Mouse (Mus musculus): ENCODE results near the gene Nolc1. TPM values are rescaled to one million over a fixed set of nuclear protein-coding genes. Genes with fewer than 3 reads are reported as not detected.

Nolc1 gene
- polyA plus RNA-seq (2015; fragmentation: Nextera tagmentation; extraction: Ambion mirVana), result 87.8 and 94.8 TPM in 2 replicates

DNA sequence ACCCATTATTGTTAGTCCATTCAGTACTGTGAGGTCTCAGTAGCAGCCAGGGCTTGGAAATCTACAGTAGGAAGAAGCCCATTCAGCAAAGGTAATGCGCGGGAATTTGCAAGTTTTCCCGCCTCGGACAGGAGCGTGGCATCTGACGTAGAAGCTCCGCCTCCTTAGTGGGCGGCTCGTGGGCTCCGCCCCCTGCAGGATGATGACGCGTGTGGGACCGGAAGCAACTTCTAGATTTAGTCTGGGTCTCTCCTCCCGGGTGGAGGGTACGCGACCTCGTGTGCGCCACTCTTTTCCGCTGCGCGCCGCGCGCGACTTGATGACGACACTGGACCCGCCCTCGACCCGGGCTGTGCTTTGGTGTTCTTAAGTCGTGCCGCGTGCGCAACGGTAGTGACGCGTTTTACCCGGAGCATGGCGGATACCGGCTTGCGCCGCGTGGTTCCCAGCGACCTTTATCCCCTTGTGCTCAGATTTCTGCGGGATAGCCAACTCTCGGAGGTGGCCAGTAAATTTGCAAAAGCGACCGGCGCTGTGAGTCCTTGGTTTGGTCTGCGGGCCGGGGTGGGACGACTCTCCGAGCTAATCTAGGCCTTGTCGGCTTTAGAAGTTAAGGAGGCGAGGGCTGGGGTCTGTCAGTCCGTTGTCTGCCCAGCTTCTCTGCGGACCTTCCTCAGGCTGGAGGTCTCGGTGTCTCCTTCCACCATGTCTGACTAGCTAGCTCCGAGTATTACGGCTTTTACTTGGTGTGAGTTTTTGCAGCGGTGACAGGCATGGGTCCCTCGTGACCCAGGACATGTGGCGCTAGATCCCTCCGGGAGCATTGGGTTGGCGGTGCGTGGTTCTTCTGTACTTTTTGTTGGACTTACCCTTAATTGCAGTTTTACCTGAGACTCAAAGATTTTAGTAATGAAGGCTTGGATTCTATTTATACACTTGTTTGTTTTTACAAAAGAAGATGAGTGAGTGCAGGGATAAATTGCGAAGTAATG, at the start of gene Nolc1:
TSS of gene Nolc1 (plus strand) at position 248 of the 992 bp plus-strand sequence.
- ATAC-seq, result peak; percentile 97
- Histone ChIP-seq H3K27ac (peak within 1 kb of the TSS; percentile 46), H3K9me3 (replicated peaks) (no peaks in the 10 kb centered on the region), H3K4me1 (peaks cover 27% of the 10 kb centered on the region), H3K27me3 (no peaks in the 10 kb centered on the region), H3K4me2 (peak within 1 kb of the TSS; percentile 81), H3K4me3 (peak within 1 kb of the TSS; percentile 90), H3K9ac (peak within 1 kb of the TSS; percentile 80), H3K36me3 (ENCODE audit: poor library complexity, severe bottlenecking) (peaks cover 59% of the 10 kb centered on the region)
- WGBS, result under 1% methylated on average over 66 of the region's 66 CpGs

DNA sequence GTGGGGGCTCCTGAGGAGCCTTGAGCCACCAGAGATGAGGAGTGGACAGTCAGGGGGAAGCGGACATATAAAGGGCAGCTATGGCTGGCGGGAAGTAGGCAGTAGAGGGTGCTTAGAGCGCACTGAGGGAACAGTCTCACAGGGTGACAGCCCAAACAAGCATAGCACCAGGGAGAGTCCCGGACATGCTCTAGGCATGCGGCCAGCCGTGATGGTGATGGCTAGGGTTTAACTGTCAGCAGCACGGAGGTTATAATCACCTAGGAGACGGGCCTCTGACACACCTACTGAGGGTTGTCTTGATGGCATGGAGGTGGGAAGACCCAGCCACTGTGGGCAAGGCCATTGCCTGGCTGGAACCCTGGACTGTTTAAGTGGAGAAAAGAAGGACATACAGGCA, 49.1 kb upstream of the Nolc1 start:
- no peaks in the 10 kb centered on the region for H3K27me3 ChIP-seq
- H3K4me3 ChIP-seq, result no peak overlapping the region
- 0 out of 2 replicates have a peak, but pooled peaks cover 4% of the 10 kb centered on the region for H3K9me3 ChIP-seq (replicated peaks)
- peaks cover 22% of the 10 kb centered on the region for H3K36me3 ChIP-seq (ENCODE audit: poor library complexity, severe bottlenecking)
- WGBS, result 75% methylated on average over 8 of the region's 8 CpGs
- no peak overlapping the region for H3K27ac ChIP-seq
- no peak for ATAC-seq
- H3K4me1 ChIP-seq, result no peaks in the 10 kb centered on the region
- no peak overlapping the region for H3K4me2 ChIP-seq
- no peak overlapping the region for H3K9ac ChIP-seq

GRCm38 (mm10) chr19:46028747-46029320, 46.8 kb upstream of the Nolc1 start:
- 73% methylated on average over 11 of the region's 11 CpGs for WGBS
- 0 out of 2 replicates have a peak, but pooled peaks cover 4% of the 10 kb centered on the region for H3K9me3 ChIP-seq (replicated peaks)
- no peak overlapping the region for H3K9ac ChIP-seq
- no peaks in the 10 kb centered on the region for H3K27me3 ChIP-seq
- no peaks in the 10 kb centered on the region for H3K4me1 ChIP-seq
- no peak overlapping the region for H3K27ac ChIP-seq
- H3K4me3 ChIP-seq, result no peak overlapping the region
- H3K36me3 ChIP-seq (ENCODE audit: poor library complexity, severe bottlenecking), result peaks cover 45% of the 10 kb centered on the region
- no peak overlapping the region for H3K4me2 ChIP-seq
- no peak for ATAC-seq

GRCm38 (mm10) chr19:46029652-46030051, 46.0 kb upstream of the Nolc1 start:
- WGBS, result 93% methylated on average over 1 of the region's 1 CpGs
- peaks cover 53% of the 10 kb centered on the region for H3K36me3 ChIP-seq (ENCODE audit: poor library complexity, severe bottlenecking)
- H3K27me3 ChIP-seq, result no peaks in the 10 kb centered on the region
- H3K9ac ChIP-seq, result no peak overlapping the region
- H3K4me2 ChIP-seq, result no peak overlapping the region
- 0 out of 2 replicates have a peak, but pooled peaks cover 4% of the 10 kb centered on the region for H3K9me3 ChIP-seq (replicated peaks)
- H3K4me3 ChIP-seq, result no peak overlapping the region
- ATAC-seq, result no peak
- no peaks in the 10 kb centered on the region for H3K4me1 ChIP-seq
- H3K27ac ChIP-seq, result no peak overlapping the region

GRCm38 (mm10) chr19:46030196-46030983, 45.3 kb upstream of the Nolc1 start:
- H3K4me2 ChIP-seq, result no peak overlapping the region
- H3K9ac ChIP-seq, result no peak overlapping the region
- H3K4me1 ChIP-seq, result no peaks in the 10 kb centered on the region
- H3K27me3 ChIP-seq, result no peaks in the 10 kb centered on the region
- no peak overlapping the region for H3K4me3 ChIP-seq
- 0 out of 2 replicates have a peak, but pooled peaks cover 4% of the 10 kb centered on the region for H3K9me3 ChIP-seq (replicated peaks)
- H3K27ac ChIP-seq, result no peak overlapping the region
- peaks cover 60% of the 10 kb centered on the region for H3K36me3 ChIP-seq (ENCODE audit: poor library complexity, severe bottlenecking)
- 95% methylated on average over 10 of the region's 10 CpGs for WGBS
- ATAC-seq, result no peak

- WGBS, result 68% methylated on average over 9 of the region's 9 CpGs
- H3K9ac ChIP-seq, result no peak overlapping the region
- no peak for ATAC-seq
- H3K27ac ChIP-seq, result peak overlapping the region; percentile 31
- no peak overlapping the region for H3K4me2 ChIP-seq
- H3K4me1 ChIP-seq, result peaks cover 13% of the 10 kb centered on the region
- no peak overlapping the region for H3K4me3 ChIP-seq
- H3K36me3 ChIP-seq (ENCODE audit: poor library complexity, severe bottlenecking), result peaks cover 72% of the 10 kb centered on the region
- 0 out of 2 replicates have a peak, but pooled peaks cover 4% of the 10 kb centered on the region for H3K9me3 ChIP-seq (replicated peaks)
- no peaks in the 10 kb centered on the region for H3K27me3 ChIP-seq
These were observed 43.8 kb upstream of the Nolc1 start for GRCm38 (mm10) chr19:46031689-46032432.

- Histone ChIP-seq H3K4me1 (peaks cover 23% of the 10 kb centered on the region), H3K4me3 (no peak overlapping the region), H3K9ac (no peak overlapping the region), H3K27me3 (no peaks in the 10 kb centered on the region), H3K4me2 (no peak overlapping the region), H3K9me3 (replicated peaks) (0 out of 2 replicates have a peak, but pooled peaks cover 4% of the 10 kb centered on the region), H3K27ac (no peak overlapping the region), H3K36me3 (ENCODE audit: poor library complexity, severe bottlenecking) (peaks cover 72% of the 10 kb centered on the region)
- 86% methylated on average over 26 of the region's 26 CpGs for WGBS
- no peak for ATAC-seq
These were observed 42.7 kb upstream of the Nolc1 start for GRCm38 (mm10) chr19:46032731-46033510.

- Histone ChIP-seq H3K36me3 (ENCODE audit: poor library complexity, severe bottlenecking) (peaks cover 72% of the 10 kb centered on the region), H3K9me3 (replicated peaks) (0 out of 2 replicates have a peak, but pooled peaks cover 4% of the 10 kb centered on the region), H3K27me3 (no peaks in the 10 kb centered on the region), H3K4me1 (peaks cover 29% of the 10 kb centered on the region), H3K9ac (no peak overlapping the region), H3K4me3 (no peak overlapping the region), H3K4me2 (no peak overlapping the region), H3K27ac (no peak overlapping the region)
- ATAC-seq, result no peak
- 95% methylated on average over 11 of the region's 11 CpGs for WGBS
These were observed 41.8 kb upstream of the Nolc1 start for GRCm38 (mm10) chr19:46033911-46034310.

DNA sequence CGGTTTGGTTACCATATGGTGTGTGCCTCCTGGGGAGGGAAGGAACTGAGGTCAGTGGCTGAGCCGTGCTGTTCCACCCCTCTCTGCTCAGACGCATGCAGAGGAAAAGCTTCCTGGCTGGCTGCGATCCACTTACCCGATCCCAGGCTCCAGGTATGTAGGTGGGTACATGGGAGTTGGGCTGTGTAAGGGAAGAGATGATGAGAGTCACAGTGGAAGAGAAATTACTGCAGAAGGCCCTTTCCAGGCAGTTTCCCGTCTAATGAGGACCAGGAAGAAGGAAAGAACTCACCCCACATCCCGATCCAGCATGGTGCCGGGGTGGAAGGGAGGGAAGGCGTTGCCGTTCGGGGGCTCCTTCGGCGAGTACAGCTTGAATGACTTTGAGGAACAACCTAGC, 39.7 kb upstream of the Nolc1 start:
- WGBS, result 89% methylated on average over 13 of the region's 13 CpGs
- Histone ChIP-seq H3K4me2 (peak overlapping the region; percentile 100), H3K9ac (peak overlapping the region; percentile 21; the same call in 1 of the 2 replicates)

DNA sequence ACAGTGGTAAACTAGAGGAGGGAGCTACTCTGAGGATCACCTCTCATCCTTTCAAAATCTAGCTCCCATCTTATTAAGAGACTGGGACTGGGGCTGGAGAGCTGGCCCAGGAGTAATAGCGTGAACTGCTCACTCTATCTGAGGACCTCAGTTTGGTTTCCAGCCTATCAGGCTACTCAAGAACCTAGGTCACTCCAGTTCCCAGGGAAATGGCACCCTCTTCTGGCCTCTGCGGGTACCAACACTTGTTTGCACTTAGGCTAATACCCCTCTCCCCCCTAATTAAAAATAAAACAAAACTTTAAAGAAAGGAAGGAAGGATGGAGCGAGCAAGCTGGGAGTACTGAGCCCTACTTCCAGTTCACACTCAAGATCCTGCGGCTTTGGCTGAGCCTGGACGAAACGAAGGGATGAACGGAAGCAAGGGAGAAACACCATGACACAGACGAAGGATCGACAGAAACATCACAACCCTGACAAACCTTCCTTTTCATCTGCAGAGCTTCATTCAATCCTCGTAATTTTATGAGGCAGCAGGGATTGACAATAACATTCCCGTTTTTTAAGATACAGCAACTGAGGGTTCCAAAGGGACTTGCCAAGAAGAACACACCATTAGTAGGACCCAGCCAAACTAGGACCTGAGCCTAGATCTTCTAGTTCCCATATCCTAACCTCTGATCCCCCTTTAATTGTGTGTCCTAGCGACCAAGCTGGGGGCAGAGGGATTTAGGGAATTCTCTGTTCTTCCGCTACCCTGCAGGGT, 39.0 kb upstream of the Nolc1 start:
- ATAC-seq, result no peak
- Histone ChIP-seq H3K4me1 (peaks cover 49% of the 10 kb centered on the region), H3K9me3 (replicated peaks) (no peaks in the 10 kb centered on the region), H3K27ac (peak overlapping the region; percentile 99), H3K4me2 (peak overlapping the region; percentile 100), H3K36me3 (ENCODE audit: poor library complexity, severe bottlenecking) (peaks cover 49% of the 10 kb centered on the region), H3K27me3 (no peaks in the 10 kb centered on the region), H3K4me3 (peak overlapping the region; percentile 99), H3K9ac (peak overlapping the region; percentile 99)
- WGBS, result 64% methylated on average over 13 of the region's 13 CpGs

More for the DNA sequence above, 39.7 kb upstream of the Nolc1 start:
- Histone ChIP-seq H3K9me3 (replicated peaks) (no peaks in the 10 kb centered on the region), H3K27me3 (no peaks in the 10 kb centered on the region), H3K4me3 (peak overlapping the region; percentile 99), H3K4me1 (peaks cover 43% of the 10 kb centered on the region), H3K36me3 (ENCODE audit: poor library complexity, severe bottlenecking) (peaks cover 54% of the 10 kb centered on the region), H3K27ac (no peak overlapping the region)
- ATAC-seq, result no peak

Measured in forebrain, embryonic 13.5 days (tissue).